Mouse (Mus musculus): ENCODE measurements around the gene Pitpna.

Pitpna gene

GRCm38 (mm10) chr11:75660081-75660590 lies 72.2 kb downstream of the Pitpna start:
- no peak for DNase-seq

GRCm38 (mm10) chr11:75660941-75661800 lies 73.3 kb downstream of the Pitpna start:
- DNase-seq = no peak

- DNase-seq = no peak
Observed at GRCm38 (mm10) chr11:75662131-75662530, 74.2 kb downstream of the Pitpna start.

- no peak for DNase-seq
Observed at GRCm38 (mm10) chr11:75666296-75666695, 78.4 kb downstream of the Pitpna start.

GRCm38 (mm10) chr11:75668621-75669020 lies 80.7 kb downstream of the Pitpna start:
- no peak for DNase-seq

GRCm38 (mm10) chr11:75669176-75669852 lies 81.4 kb downstream of the Pitpna start:
- no peak for DNase-seq

GRCm38 (mm10) chr11:75669853-75670200 lies 81.9 kb downstream of the Pitpna start:
- DNase-seq = no peak

- no peak for DNase-seq
Observed at GRCm38 (mm10) chr11:75671426-75672180, 83.7 kb downstream of the Pitpna start.

- DNase-seq = no peak
Observed at GRCm38 (mm10) chr11:75673411-75673810, 85.5 kb downstream of the Pitpna start.

GRCm38 (mm10) chr11:75674875-75675274 lies 87.0 kb downstream of the Pitpna start:
- DNase-seq = no peak

GRCm38 (mm10) chr11:75677881-75678746 lies 90.2 kb downstream of the Pitpna start:
- no peak for DNase-seq

Measured in kidney, postnatal 4 days (tissue).